8 mouse cellular contexts compared by ENCODE assay signal in the genomic region with DNA sequence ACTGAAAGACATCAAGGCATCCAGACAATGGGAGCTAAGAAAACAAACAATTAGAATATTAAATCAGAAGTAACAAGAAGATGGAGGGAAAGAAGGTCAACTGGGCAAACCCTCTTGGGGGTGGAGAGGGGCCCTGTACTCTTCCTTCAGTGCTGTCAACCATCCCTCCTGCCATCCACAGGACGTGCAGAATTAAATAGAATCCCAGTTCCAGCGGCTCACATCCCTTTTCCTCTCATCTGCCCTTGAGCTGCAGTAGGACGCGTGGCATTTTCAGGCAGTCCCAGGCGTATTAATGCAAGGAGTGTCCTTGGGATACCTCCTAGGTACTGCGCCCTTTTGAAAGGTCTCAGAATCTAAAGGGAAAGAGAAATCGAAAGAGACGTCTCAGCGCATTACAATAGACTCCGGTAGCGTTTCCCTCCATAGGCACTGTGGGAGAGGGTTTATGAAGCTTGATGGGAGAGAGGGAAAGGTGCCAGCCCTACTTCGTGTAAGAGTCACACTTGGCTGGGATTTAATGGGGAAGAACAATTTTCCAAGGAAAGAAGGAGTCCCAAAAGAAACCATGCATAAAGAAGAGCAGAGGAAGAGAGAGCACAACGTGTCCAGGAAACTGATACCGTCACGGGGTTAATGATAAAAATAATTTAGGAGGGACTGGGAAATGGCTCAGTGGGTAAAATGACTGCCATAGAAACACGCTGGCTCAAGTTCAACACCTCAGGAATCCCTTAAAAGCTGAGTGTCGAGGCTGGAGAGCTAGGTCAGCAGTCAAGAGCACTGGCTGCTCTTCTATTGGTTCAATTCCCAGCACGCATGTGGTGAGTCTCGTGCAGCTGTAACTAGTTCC.
DNase-seq lines count a peak whose midpoint lies in the region; ATAC-seq and TF ChIP-seq lines count a peak whose summit lies in the region.

No protein-coding gene starts in this region.

- no peak overlapping the region for H3K9ac ChIP-seq in liver, embryonic 11.5 days (ENCODE audit: low read depth, low read length)
- H3K9ac ChIP-seq in intestine, postnatal 0 days (ENCODE audit: low read depth, low read length), result no peak overlapping the region
- H3K9ac ChIP-seq in midbrain, embryonic 11.5 days (ENCODE audit: low read length), result peak overlapping the region; percentile 54

- H3K4me2 ChIP-seq in liver, embryonic 11.5 days, result peak overlapping the region; percentile 49
- peak overlapping the region; percentile 21 for H3K4me2 ChIP-seq in intestine, postnatal 0 days (replicated peaks; ENCODE audit: low read depth)
- H3K4me2 ChIP-seq in midbrain, embryonic 11.5 days, result peak overlapping the region; percentile 30

- no peaks in the 10 kb centered on the region; the same call in 1 of the 2 replicates for H3K4me1 ChIP-seq in liver, embryonic 11.5 days (replicated peaks; ENCODE audit: control insufficient read depth, insufficient read depth, low read length)
- H3K4me1 ChIP-seq in forebrain, embryonic 10.5 days, result peaks cover 60% of the 10 kb centered on the region
- 0 out of 2 replicates have a peak, but pooled peaks cover 4% of the 10 kb centered on the region for H3K4me1 ChIP-seq in intestine, postnatal 0 days (replicated peaks; ENCODE audit: control insufficient read depth, insufficient read depth, low read length)
- H3K4me1 ChIP-seq in midbrain, embryonic 11.5 days (ENCODE audit: control insufficient read depth, insufficient read depth, low read length), result peaks cover 24% of the 10 kb centered on the region

- H3K36me3 ChIP-seq in liver, embryonic 11.5 days (ENCODE audit: control insufficient read depth, insufficient read depth, low read length), result no peaks in the 10 kb centered on the region
- H3K36me3 ChIP-seq in forebrain, embryonic 10.5 days (replicated peaks), result no peaks in the 10 kb centered on the region
- H3K36me3 ChIP-seq in intestine, postnatal 0 days (ENCODE audit: control insufficient read depth, insufficient read depth), result no peaks in the 10 kb centered on the region
- H3K36me3 ChIP-seq in midbrain, embryonic 11.5 days (ENCODE audit: control insufficient read depth, insufficient read depth, low read length), result no peaks in the 10 kb centered on the region

- H3K9me3 ChIP-seq in liver, embryonic 11.5 days (ENCODE audit: control insufficient read depth, low read length), result no peaks in the 10 kb centered on the region
- H3K9me3 ChIP-seq in forebrain, embryonic 10.5 days, result no peaks in the 10 kb centered on the region
- no peaks in the 10 kb centered on the region for H3K9me3 ChIP-seq in intestine, postnatal 0 days (ENCODE audit: control insufficient read depth)
- H3K9me3 ChIP-seq in midbrain, embryonic 11.5 days (ENCODE audit: control insufficient read depth, low read length), result no peaks in the 10 kb centered on the region

- WGBS in liver, embryonic 11.5 days, result 35% methylated on average over 19 of the region's 19 CpGs
- 25% methylated on average over 19 of the region's 19 CpGs for WGBS in forebrain, embryonic 10.5 days
- 65% methylated on average over 19 of the region's 19 CpGs for WGBS in intestine, postnatal 0 days
- 26% methylated on average over 19 of the region's 19 CpGs for WGBS in midbrain, embryonic 11.5 days

- no peak overlapping the region for H3K27ac ChIP-seq in liver, embryonic 11.5 days (ENCODE audit: low read depth, low read length)
- H3K27ac ChIP-seq in forebrain, embryonic 10.5 days, result peak overlapping the region; percentile 91
- H3K27ac ChIP-seq in intestine, postnatal 0 days (ENCODE audit: low read depth, low read length), result no peak overlapping the region
- H3K27ac ChIP-seq in midbrain, embryonic 11.5 days (ENCODE audit: low read depth, low read length), result peak overlapping the region; percentile 84

- no peak for DNase-seq in liver, embryonic 11.5 days (ENCODE audit: low spot score)
- no peak for DNase-seq in liver
- DNase-seq in forebrain, embryonic 10.5 days (ENCODE audit: extremely low spot score, low spot score), result peak; percentile 24
- peak; percentile 88 for DNase-seq in midbrain, embryonic 11.5 days (ENCODE audit: low spot score, missing footprints)
- no peak for DNase-seq in spleen, postnatal 36 days (ENCODE audit: low spot score in 2 of 2)
- no peak for DNase-seq in B cell, adult 2 months

- no peaks in the 10 kb centered on the region for H3K27me3 ChIP-seq in liver, embryonic 11.5 days (replicated peaks; ENCODE audit: control insufficient read depth, insufficient read depth, low read length)
- H3K27me3 ChIP-seq in forebrain, embryonic 10.5 days (ENCODE audit: poor library complexity, severe bottlenecking), result no peaks in the 10 kb centered on the region
- no peaks in the 10 kb centered on the region for H3K27me3 ChIP-seq in intestine, postnatal 0 days (replicated peaks; ENCODE audit: control insufficient read depth, insufficient read depth, low read length)
- H3K27me3 ChIP-seq in midbrain, embryonic 11.5 days (ENCODE audit: control insufficient read depth, insufficient read depth, low read length), result no peaks in the 10 kb centered on the region

- no peak overlapping the region for H3K4me3 ChIP-seq in liver, embryonic 11.5 days (ENCODE audit: low read depth, low read length)
- peak overlapping the region; percentile 36 for H3K4me3 ChIP-seq in forebrain, embryonic 10.5 days
- H3K4me3 ChIP-seq in intestine, postnatal 0 days (ENCODE audit: low read depth, low read length), result no peak overlapping the region
- H3K4me3 ChIP-seq in midbrain, embryonic 11.5 days (ENCODE audit: low read depth, low read length), result no peak overlapping the region

- no peak for ATAC-seq in liver, embryonic 11.5 days (replicated peaks; ENCODE audit: low FRiP score)
- no peak for ATAC-seq in intestine, postnatal 0 days
- ATAC-seq in midbrain, embryonic 11.5 days (ENCODE audit: low FRiP score), result peak; percentile 4; the same call in 1 of the 2 replicates
- no peak for ATAC-seq in cerebellum, adult (ENCODE audit: insufficient number of reproducible peaks, low FRiP score, low TSS enrichment)

- no peak for TF ChIP-seq CTCF in intestine, postnatal 0 days (IDR thresholded peaks at IDR 0.05; ENCODE audit: low read depth)

Comparison
In these comparisons a context has a peak if more than half of its experiments do, and no peak if none do; other contexts are left out.
1. DNase-seq: peak in forebrain, embryonic 10.5 days (single experiment) and midbrain, embryonic 11.5 days (single experiment); none in liver, embryonic 11.5 days (single experiment), liver (single experiment), spleen, postnatal 36 days (0 of 2) and B cell, adult 2 months (0 of 2).
2. H3K27ac ChIP-seq: peak in forebrain, embryonic 10.5 days (single experiment) and midbrain, embryonic 11.5 days (single experiment); none in liver, embryonic 11.5 days (single experiment) and intestine, postnatal 0 days (single experiment).
3. Peak in every context shown above with its lines, with median percentiles within 50 percentile points of each other: H3K4me2 ChIP-seq.